Mouse (Mus musculus): ENCODE measurements around the gene Ccdc34. TPM values are rescaled to one million over a fixed set of nuclear protein-coding genes. Genes with fewer than 3 reads are reported as not detected.

Gene Ccdc34
- polyA plus RNA-seq (2012; rRNA removed): 58.4 and 104 TPM in 2 replicates

GRCm38 (mm10) chr2:110017616-110018505 is at the start of gene Ccdc34:
Gene Ccdc34 (plus strand): TSS chr2:110017817.

Other genes starting within 250 kb of the Ccdc34 start
- 39.9 and 48.5 TPM in 2 replicates for gene Lin7c, start 127.0 kb upstream of the Ccdc34 start, polyA plus RNA-seq (2012; rRNA removed)
- gene Lgr4, start 100.2 kb upstream of the Ccdc34 start, polyA plus RNA-seq (2012; rRNA removed): 16.7 and 27.3 TPM in 2 replicates

All from central nervous system, embryonic 11.5 days (tissue).